Mouse (Mus musculus): ENCODE results near the gene Dnmbp. TPM values are rescaled to one million over a fixed set of nuclear protein-coding genes. Genes with fewer than 3 reads are reported as not detected.

Dnmbp gene
- total RNA-seq, 1 experiment from 2014 or later, result 14.0 TPM

Other genes starting within 250 kb of the Dnmbp start
- 14.9 and 18.0 TPM in 2 replicates for gene Cutc, start 187.2 kb downstream of the Dnmbp start, total RNA-seq (2021)
- 31.8 and 32.4 TPM in 2 replicates for gene Cox15, start 187.2 kb downstream of the Dnmbp start, total RNA-seq (2021)
- gene Abcc2, start 158.0 kb downstream of the Dnmbp start, total RNA-seq (2021), result 1.8 and 17.0 TPM in 2 replicates
- gene Cpn1, start 46.4 kb upstream of the Dnmbp start, total RNA-seq (2021), result 0.86 and 23.9 TPM in 2 replicates
- gene Cyp2c23, start 89.0 kb upstream of the Dnmbp start, total RNA-seq (2021), result 1.1 and 21.3 TPM in 2 replicates
- gene Erlin1, start 129.6 kb upstream of the Dnmbp start, total RNA-seq (2021), result 18.4 and 20.0 TPM in 2 replicates
- 60.3 and 61.7 TPM in 2 replicates for gene Chuk, start 167.3 kb upstream of the Dnmbp start, total RNA-seq (2021)
- 20.4 and 27.1 TPM in 2 replicates for gene Cwf19l1, start 195.7 kb upstream of the Dnmbp start, total RNA-seq (2021)
- 27.5 and 34.5 TPM in 2 replicates for gene Bloc1s2, start 206.3 kb upstream of the Dnmbp start, total RNA-seq (2021)